Mouse (Mus musculus) ovary, adult 2 months (tissue): Measurements from ENCODE around the gene Pla2g2e. TPM values are rescaled to one million over a fixed set of nuclear protein-coding genes. Genes with fewer than 3 reads are reported as not detected.

Experiments used
- polyA plus RNA-seq: library from polyadenylated mRNA; depleted of rRNA; stranded (reverse); fragments of >200 nt; gene quantifications from 2 replicates; pipeline ENCODE4 v1.2.3, GENCODE M21; 2012; rRNA removed

Pla2g2e gene
- polyA plus RNA-seq: 2.1 and 4.8 TPM in 2 replicates

DNA sequence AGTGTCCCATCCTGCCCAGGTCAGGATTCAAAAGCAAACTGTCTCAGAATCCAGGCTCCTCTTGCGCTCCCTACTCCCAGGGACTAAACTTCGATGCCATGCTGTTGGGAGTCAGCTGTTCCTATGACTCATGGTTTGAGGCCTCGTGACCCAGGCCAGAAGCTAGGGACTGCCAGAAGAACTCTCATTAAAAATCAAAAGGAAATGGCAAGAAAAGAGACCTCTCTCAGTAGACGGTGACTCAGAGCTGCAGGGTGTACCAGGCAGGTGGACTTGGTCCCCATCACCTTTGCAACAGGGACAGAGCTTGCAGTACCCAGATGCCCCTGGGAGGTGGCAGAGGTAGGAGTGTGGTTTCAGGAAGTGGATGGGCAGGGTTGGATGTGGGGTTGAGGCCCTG, at the start of gene Pla2g2e:
TSS of gene Pla2g2e (plus strand) at position 212 of the 400 bp plus-strand sequence.

DNA sequence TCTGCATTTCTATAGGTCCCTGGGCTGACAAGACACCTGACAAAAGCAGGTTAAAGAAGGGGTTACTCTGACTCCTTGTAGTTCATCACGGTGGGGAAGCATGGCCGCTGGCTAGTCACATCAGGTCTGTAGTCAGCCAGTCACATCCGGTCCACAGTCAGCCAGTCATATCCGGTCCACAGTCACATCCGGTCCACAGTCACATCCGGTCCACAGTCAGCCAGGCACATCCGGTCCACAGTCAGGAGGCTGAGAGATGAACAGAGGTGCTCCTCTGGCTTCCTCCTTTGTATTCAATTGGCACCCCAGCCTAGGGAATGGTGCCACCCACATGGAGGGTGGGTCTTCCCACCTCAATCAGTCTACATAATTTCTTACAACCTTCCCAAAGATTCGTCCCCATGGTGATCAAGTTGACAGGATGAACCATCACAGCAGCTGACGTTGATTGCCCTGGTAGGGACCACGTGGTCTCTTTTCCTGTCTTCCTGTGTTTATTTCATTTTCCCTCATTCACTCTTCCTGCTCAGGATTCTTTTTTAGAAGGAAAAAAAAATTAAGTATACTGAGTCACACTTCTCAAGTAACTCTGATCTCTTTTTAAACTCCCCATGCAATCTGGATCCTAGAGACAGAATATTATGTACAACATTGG, 14.3 kb upstream of the Pla2g2e start, which contains the start of gene Pla2g5:
TSS of gene Pla2g5 (minus strand) at position 139 of the 655 bp plus-strand sequence.

DNA sequence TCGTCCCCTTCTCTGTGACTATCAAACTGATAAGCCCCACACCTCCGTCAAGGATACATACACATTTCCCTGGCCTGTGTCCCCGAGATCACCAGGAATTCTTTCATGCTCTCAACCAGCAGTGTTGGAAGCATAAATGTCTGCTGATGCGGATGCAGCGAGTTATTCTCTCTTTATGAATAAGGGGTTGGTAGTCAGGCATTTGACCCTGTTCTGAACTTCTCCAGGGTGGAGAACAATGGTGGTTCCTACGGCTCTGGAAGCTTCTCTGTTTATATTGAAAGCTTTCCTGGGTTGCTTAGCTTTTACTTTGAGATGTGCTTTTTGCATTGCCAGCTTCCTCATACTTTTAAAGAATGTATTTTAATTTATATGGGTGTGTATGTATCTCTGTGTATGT, 3.9 kb upstream of the Pla2g2e start, which contains the start of gene Gm13030:
TSS of gene Gm13030 (minus strand) at position 101 of the 400 bp plus-strand sequence.

DNA sequence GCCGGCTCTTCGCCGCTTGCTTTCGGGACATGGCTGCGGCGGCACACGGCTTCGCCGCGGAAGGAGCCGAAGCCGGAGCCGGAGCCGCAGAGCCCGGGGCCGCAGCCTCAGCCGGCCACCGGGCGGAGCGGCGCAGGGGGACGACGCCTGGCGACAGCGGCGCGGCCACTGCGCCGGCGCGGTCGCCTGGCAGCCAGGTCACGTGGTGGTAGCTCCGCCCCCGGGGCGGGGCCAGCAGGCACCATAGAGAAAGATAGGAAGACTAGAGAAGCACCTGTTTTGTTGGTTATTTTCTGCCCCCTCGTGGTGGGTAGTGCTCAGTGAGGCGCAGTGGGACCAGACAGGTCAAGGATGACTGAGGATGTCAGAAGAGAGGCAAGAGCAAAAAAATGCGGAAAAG, 36.1 kb downstream of the Pla2g2e start, which contains the start of gene Otud3:
TSS of gene Otud3 (minus strand) at position 149 of the 400 bp plus-strand sequence.

Other genes with a start within 250 kb of the Pla2g2e start
- 0.80 and 1.6 TPM in 2 replicates for gene Vwa5b1, start 242.1 kb upstream of the Pla2g2e start, polyA plus RNA-seq
- 0.39 and 0.51 TPM in 2 replicates for gene Pla2g2c, start 153.2 kb upstream of the Pla2g2e start, polyA plus RNA-seq
- 34.1 and 38.5 TPM in 2 replicates for gene Ubxn10, start 140.8 kb upstream of the Pla2g2e start, polyA plus RNA-seq
- gene Pla2g2f, start 120.3 kb upstream of the Pla2g2e start, polyA plus RNA-seq: 0.71 and 0.74 TPM in 2 replicates
- 1.7 and 3.4 TPM in 2 replicates for gene Pla2g2d, start 102.2 kb upstream of the Pla2g2e start, polyA plus RNA-seq
- 73.1 and 95.7 TPM in 2 replicates for gene Pla2g5, start 14.5 kb upstream of the Pla2g2e start, polyA plus RNA-seq
- gene Gm13030, start 4.0 kb upstream of the Pla2g2e start, polyA plus RNA-seq: 0.38 and 0.68 TPM in 2 replicates
- gene Otud3, start 36.0 kb downstream of the Pla2g2e start, polyA plus RNA-seq: 8.2 and 9.4 TPM in 2 replicates
- 5.7 and 9.0 TPM in 2 replicates for gene Rnf186, start 89.2 kb downstream of the Pla2g2e start, polyA plus RNA-seq
- 12.2 and 13.1 TPM in 2 replicates for gene Tmco4, start 94.9 kb downstream of the Pla2g2e start, polyA plus RNA-seq
- 0.25 and 0.54 TPM in 2 replicates for gene Htr6, start 197.6 kb downstream of the Pla2g2e start, polyA plus RNA-seq
- gene Nbl1, start 215.1 kb downstream of the Pla2g2e start, polyA plus RNA-seq: 467 and 489 TPM in 2 replicates